In genomic region chr11:72726023-72726422, GRCm38 (mm10) we compare ENCODE assay signal across 9 mouse cellular contexts. TPM values are rescaled to one million over a fixed set of nuclear protein-coding genes. Genes with fewer than 3 reads are reported as not detected.
DNase-seq lines count a peak whose midpoint lies in the region; ATAC-seq and TF ChIP-seq lines count a peak whose summit lies in the region.
"Had no signal": no experiment of that assay in that cellular context is flagged by ENCODE, and none has a peak within 500 bp of the region (broad histone marks: within the 10 kb centered on the region; RNA-seq: fewer than 3 reads in every experiment).

No protein-coding gene starts in this region.

- peak; percentile 39 for TF ChIP-seq CTCF in kidney, adult 2 months (conservative IDR thresholded peaks at IDR 0.05; ENCODE audit: insufficient read depth, insufficient read length, low read depth, low read length)

- no peak overlapping the region for H3K4me3 ChIP-seq in kidney, adult 2 months (ENCODE audit: insufficient read depth, low read depth, low read length)
- no peak overlapping the region for H3K4me3 ChIP-seq in kidney, embryonic 15.5 days (replicated peaks)
- H3K4me3 ChIP-seq: hindbrain, embryonic 15.5 days had no signal

- no peak overlapping the region for H3K4me2 ChIP-seq in kidney, embryonic 15.5 days
- H3K4me2 ChIP-seq: hindbrain, embryonic 15.5 days had no signal

- no peak for ATAC-seq in CD4-positive, CD25-positive, alpha-beta regulatory T cell, adult 4 months
- no peak for ATAC-seq in kidney, embryonic 15.5 days (replicated peaks; ENCODE audit: low FRiP score)
- ATAC-seq in inflammation-experienced regulatory T-cells, adult 6 months: no peak

- no peaks in the 10 kb centered on the region for H3K4me1 ChIP-seq in kidney, adult 2 months (ENCODE audit: control insufficient read depth, insufficient read depth, low read length)
- H3K4me1 ChIP-seq in kidney, embryonic 15.5 days: no peaks in the 10 kb centered on the region
- H3K4me1 ChIP-seq: hindbrain, embryonic 15.5 days had no signal

- no peak for TF ChIP-seq POLR2A in kidney, adult 2 months (IDR thresholded peaks at IDR 0.05; ENCODE audit: low read depth, low read length)

- peaks cover 10% of the 10 kb centered on the region for H3K36me3 ChIP-seq in kidney, adult 2 months (ENCODE audit: control insufficient read depth, insufficient read depth, low read length)
- H3K36me3 ChIP-seq in kidney, embryonic 15.5 days: peaks cover 54% of the 10 kb centered on the region

- DNase-seq in CD4-positive, CD25-positive, alpha-beta regulatory T cell, adult 2 months (ENCODE audit: low read depth, low spot score): peak; percentile 32
- DNase-seq in kidney, adult 2 months: peak; percentile 20
- peak; percentile 24 for DNase-seq in thymus, postnatal 0 days (ENCODE audit: low spot score)
- DNase-seq in thymus, postnatal 36 days: no peak
- DNase-seq in right cerebral cortex, postnatal 4 days: no peak

- no peaks in the 10 kb centered on the region for H3K27me3 ChIP-seq in kidney, adult 2 months (replicated peaks; ENCODE audit: control insufficient read depth, insufficient read depth, low read length)
- no peaks in the 10 kb centered on the region for H3K27me3 ChIP-seq in kidney, embryonic 15.5 days
- H3K27me3 ChIP-seq: hindbrain, embryonic 15.5 days had no signal

- H3K9me3 ChIP-seq in kidney, embryonic 15.5 days (replicated peaks): no peaks in the 10 kb centered on the region
- H3K9me3 ChIP-seq: hindbrain, embryonic 15.5 days had no signal

- no peak overlapping the region for H3K27ac ChIP-seq in kidney, adult 2 months (ENCODE audit: insufficient read depth, low read depth, low read length)
- H3K27ac ChIP-seq in kidney, embryonic 15.5 days: no peak overlapping the region
- H3K27ac ChIP-seq: hindbrain, embryonic 15.5 days had no signal

- no peak overlapping the region for H3K9ac ChIP-seq in kidney, embryonic 15.5 days
- H3K9ac ChIP-seq: hindbrain, embryonic 15.5 days had no signal

RNA-seq across cellular contexts. Expression of gene Ankfy1, which starts 36.2 kb away (rescaled TPM):
- 10 to 100 TPM; 30.3 to 44.4 TPM for polyA plus RNA-seq in CD4-positive, CD25-positive, alpha-beta regulatory T cell, adult 4 months (2017; shearing (Covaris generic))
- 25.9 TPM in 2 replicates for polyA plus RNA-seq in kidney, adult 2 months (2012; rRNA removed)
- 23.1 and 23.7 TPM in 2 replicates for polyA plus RNA-seq in kidney, embryonic 15.5 days (2015; fragmentation: Nextera tagmentation; extraction: Ambion mirVana)
- polyA plus RNA-seq in thymus, postnatal 0 days (2015; fragmentation: Nextera tagmentation; extraction: Ambion mirVana): 11.4 and 12.5 TPM in 2 replicates
- polyA plus RNA-seq in inflammation-experienced regulatory T-cells, adult 6 months (2017; shearing (Covaris generic)): 10 to 100 TPM; 30.2 to 52.7 (median 40.1) TPM

Comparison
In these comparisons a context has a peak if more than half of its experiments do, and no peak if none do; other contexts are left out.
1. DNase-seq: peak in CD4-positive, CD25-positive, alpha-beta regulatory T cell, adult 2 months (single experiment), kidney, adult 2 months (single experiment) and thymus, postnatal 0 days (single experiment); none in thymus, postnatal 36 days (0 of 2) and right cerebral cortex, postnatal 4 days (single experiment).